Mouse (Mus musculus) ES-Bruce4 (cell line): ENCODE measurements around the gene Cntnap5c. TPM values are rescaled to one million over a fixed set of nuclear protein-coding genes. Genes with fewer than 3 reads are reported as not detected.

Experiments
- H3K27ac ChIP-seq: 2 replicates; pipeline ENCODE4 v1.5.1; 2012; ENCODE audit warnings: low read length, inconsistent platforms; ENCODE audit not compliant: insufficient read depth
- H3K27me3 ChIP-seq: 2 replicates; pipeline ENCODE4 v1.6.1; 2012; ENCODE audit warnings: mild to moderate bottlenecking, low read length, inconsistent platforms; ENCODE audit not compliant: control insufficient read depth, poor library complexity, insufficient read depth, severe bottlenecking
- H3K36me3 ChIP-seq: 2 replicates; pipeline ENCODE4 v1.6.1; 2012; ENCODE audit warnings: inconsistent platforms, mild to moderate bottlenecking, low read length, moderate library complexity; ENCODE audit not compliant: control insufficient read depth, poor library complexity, insufficient read depth, severe bottlenecking
- H3K4me1 ChIP-seq: one replicate; pipeline ENCODE4 v1.8.1; 2011; ENCODE audit warnings: low read length; ENCODE audit not compliant: control insufficient read depth, insufficient read depth
- H3K4me3 ChIP-seq: 2 replicates; pipeline ENCODE4 v1.5.1; 2011; ENCODE audit warnings: low read depth, mild to moderate bottlenecking, low read length
- H3K9ac ChIP-seq: 2 replicates; pipeline ENCODE4 v1.6.1; 2012; ENCODE audit warnings: low read depth, mild to moderate bottlenecking, inconsistent platforms; ENCODE audit not compliant: poor library complexity, severe bottlenecking
- H3K9me3 ChIP-seq: replicated peaks from 2 replicates; pipeline ENCODE4 v1.6.1; 2012; ENCODE audit warnings: mild to moderate bottlenecking, low read length, inconsistent platforms; ENCODE audit not compliant: control insufficient read depth, poor library complexity, insufficient read depth, severe bottlenecking
- CTCF ChIP-seq: IDR thresholded peaks from one replicate; pipeline ENCODE4 v1.8.1; 2011; ENCODE audit warnings: low read depth, low read length
- EP300 ChIP-seq: IDR thresholded peaks from 2 replicates; pipeline ENCODE4 v1.6.1; 2011; ENCODE audit warnings: low read depth, low read length; ENCODE audit not compliant: insufficient read depth
- POLR2A ChIP-seq: IDR thresholded peaks from one replicate; pipeline ENCODE4 v1.8.1; 2011; ENCODE audit warnings: low read length; ENCODE audit not compliant: insufficient read depth
- polyA plus RNA-seq: library from polyadenylated mRNA; stranded (reverse); fragments of >200 nt; gene quantifications from 2 replicates; pipeline ENCODE4 v1.2.4, GENCODE M21; 2011; ENCODE audit warnings: low read depth; ENCODE audit not compliant: missing spikeins, insufficient read depth, insufficient read length

Cntnap5c gene
- polyA plus RNA-seq, 1 experiment: not detected

DNA sequence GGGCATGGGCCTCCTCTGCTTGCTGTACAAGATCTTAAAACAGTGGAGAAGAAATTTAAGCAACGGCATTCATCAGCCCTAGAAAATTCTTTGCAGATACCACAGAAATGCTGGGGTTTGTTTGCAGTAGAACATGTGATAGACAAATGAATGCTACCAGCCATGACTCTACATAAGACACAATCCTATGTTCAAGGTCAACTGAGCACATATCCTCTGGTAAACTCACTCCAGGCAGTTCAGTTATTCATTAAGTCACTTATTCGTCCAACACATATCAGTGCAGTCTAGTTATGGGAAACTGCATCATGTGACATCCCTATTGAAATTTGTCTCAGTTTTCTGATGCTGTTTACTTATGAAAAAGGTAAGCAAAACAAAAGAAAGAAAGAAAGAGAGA is 229.7 kb downstream of the Cntnap5c start:
- Histone ChIP-seq H3K27me3 (no peaks in the 10 kb centered on the region), H3K36me3 (no peaks in the 10 kb centered on the region), H3K9ac (no peak overlapping the region), H3K4me1 (no peaks in the 10 kb centered on the region), H3K9me3 (no peaks in the 10 kb centered on the region), H3K27ac (no peak overlapping the region), H3K4me3 (no peak overlapping the region)
- TF ChIP-seq CTCF (no peak), EP300 (no peak), POLR2A (no peak)

DNA sequence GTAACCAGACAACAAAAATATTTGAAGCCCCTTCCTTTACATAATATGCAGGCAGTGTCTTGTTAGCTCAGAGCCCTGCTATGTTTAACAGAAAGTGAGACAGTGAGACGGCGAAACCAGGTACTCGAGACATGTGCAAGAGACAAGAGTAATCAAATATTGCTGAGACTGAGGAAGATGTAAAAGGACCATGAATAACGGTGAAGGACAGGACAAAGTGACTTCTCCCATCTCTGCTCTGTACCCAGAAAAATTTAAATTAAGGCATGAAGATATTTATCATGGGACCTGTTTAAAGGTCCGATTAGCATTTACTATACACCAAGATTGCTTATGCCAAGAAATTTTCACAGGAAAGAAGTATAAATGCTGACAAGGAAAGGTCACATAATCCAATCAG is 233.5 kb downstream of the Cntnap5c start:
- Histone ChIP-seq H3K9ac (no peak overlapping the region), H3K36me3 (no peaks in the 10 kb centered on the region), H3K9me3 (no peaks in the 10 kb centered on the region), H3K27me3 (no peaks in the 10 kb centered on the region), H3K4me1 (no peaks in the 10 kb centered on the region), H3K4me3 (no peak overlapping the region), H3K27ac (no peak overlapping the region)
- TF ChIP-seq EP300 (no peak), CTCF (no peak), POLR2A (no peak)

DNA sequence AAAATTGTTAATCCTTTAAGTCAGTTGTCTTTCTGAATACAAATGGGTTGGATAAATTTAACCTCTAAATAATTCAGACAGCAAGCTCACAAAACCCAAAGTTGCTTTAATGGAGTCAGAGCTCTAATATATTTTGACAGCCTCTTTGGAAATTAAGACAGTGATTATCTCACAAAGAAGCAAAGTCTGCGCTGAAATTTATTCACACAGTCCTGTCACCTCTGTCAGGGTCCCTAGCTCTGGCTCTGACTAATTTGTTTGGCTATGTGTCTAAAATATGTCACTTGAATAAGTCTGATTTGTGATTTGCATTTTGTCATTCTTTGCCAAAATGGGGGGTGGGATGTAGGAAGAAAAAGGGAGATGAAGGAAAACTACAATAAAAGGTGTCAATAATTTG is 234.0 kb downstream of the Cntnap5c start:
- H3K4me1 ChIP-seq: no peaks in the 10 kb centered on the region
- no peaks in the 10 kb centered on the region for H3K9me3 ChIP-seq
- TF ChIP-seq EP300 (no peak), POLR2A (no peak), CTCF (no peak)
- H3K4me3 ChIP-seq: no peak overlapping the region
- no peak overlapping the region for H3K9ac ChIP-seq
- no peak overlapping the region for H3K27ac ChIP-seq
- no peaks in the 10 kb centered on the region for H3K27me3 ChIP-seq
- no peaks in the 10 kb centered on the region for H3K36me3 ChIP-seq

DNA sequence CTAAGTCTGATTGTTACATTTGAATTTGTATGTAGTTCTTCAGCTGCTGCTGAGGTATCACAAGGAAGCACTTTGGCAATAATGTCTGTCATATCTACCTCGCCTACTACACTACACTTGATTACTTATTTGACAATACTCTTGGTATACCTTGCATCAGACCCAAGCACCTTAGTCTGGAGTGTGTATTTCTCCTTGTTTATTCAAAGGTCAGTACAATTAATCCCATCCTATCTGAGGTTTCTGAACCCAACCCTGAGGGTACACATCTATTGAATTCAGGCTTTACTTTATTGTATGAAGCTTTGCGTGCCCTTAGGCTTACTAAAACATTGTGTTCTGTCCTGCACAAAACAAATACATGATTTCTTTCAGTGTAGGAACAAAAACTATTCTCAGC is 235.1 kb downstream of the Cntnap5c start:
- H3K36me3 ChIP-seq: no peaks in the 10 kb centered on the region
- no peak overlapping the region for H3K9ac ChIP-seq
- H3K4me3 ChIP-seq: no peak overlapping the region
- no peak overlapping the region for H3K27ac ChIP-seq
- no peaks in the 10 kb centered on the region for H3K4me1 ChIP-seq
- TF ChIP-seq POLR2A (no peak), CTCF (no peak), EP300 (no peak)
- no peaks in the 10 kb centered on the region for H3K9me3 ChIP-seq
- H3K27me3 ChIP-seq: no peaks in the 10 kb centered on the region

DNA sequence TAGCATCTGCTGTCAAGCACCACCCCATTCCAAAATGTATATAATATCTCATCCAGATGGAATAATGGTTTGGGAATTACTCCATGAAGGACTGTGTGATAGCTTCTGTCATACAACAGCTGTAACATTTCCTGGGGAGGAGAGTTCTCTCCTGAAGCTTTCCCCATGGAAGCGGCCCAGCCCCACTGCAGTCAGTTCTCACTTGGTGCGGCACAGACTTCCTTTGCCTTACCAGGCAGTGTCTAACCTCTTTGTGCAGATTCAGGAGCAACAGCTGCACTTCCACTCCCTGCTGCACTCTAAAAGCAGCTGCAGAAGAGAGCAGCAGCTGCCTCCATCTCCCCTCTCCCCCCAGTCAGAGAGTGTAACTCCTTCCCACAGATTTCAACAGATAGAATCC is 271.8 kb downstream of the Cntnap5c start:
- H3K9ac ChIP-seq: no peak overlapping the region
- H3K27ac ChIP-seq: no peak overlapping the region
- no peaks in the 10 kb centered on the region for H3K4me1 ChIP-seq
- H3K4me3 ChIP-seq: no peak overlapping the region
- TF ChIP-seq POLR2A (no peak), EP300 (no peak), CTCF (no peak)
- no peaks in the 10 kb centered on the region for H3K27me3 ChIP-seq
- H3K36me3 ChIP-seq: no peaks in the 10 kb centered on the region
- H3K9me3 ChIP-seq: no peaks in the 10 kb centered on the region

DNA sequence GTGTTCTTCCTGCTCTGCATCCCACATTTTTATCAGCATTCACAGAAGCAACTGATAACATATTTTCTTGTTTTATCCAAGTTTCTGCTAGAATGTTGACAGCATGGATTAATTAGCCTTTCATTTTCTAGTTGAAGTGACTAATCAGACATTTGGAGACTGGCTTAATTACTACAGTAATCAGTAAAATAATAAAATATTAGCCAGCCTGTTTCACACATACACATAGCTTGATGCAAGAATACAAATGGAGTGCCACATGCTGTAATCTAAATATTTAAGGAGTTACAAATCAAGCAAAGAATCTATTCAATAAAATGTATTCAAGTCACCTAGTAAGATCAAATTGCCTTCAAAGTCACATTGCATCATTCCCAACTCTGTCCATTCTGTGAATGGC is 275.8 kb downstream of the Cntnap5c start:
- no peak overlapping the region for H3K4me3 ChIP-seq
- H3K27ac ChIP-seq: no peak overlapping the region
- no peak overlapping the region for H3K9ac ChIP-seq
- no peak for TF ChIP-seq POLR2A
- TF ChIP-seq CTCF: no peak
- no peak for TF ChIP-seq EP300
- H3K4me1 ChIP-seq: no peaks in the 10 kb centered on the region
- no peaks in the 10 kb centered on the region for H3K36me3 ChIP-seq
- H3K9me3 ChIP-seq: no peaks in the 10 kb centered on the region
- H3K27me3 ChIP-seq: no peaks in the 10 kb centered on the region

DNA sequence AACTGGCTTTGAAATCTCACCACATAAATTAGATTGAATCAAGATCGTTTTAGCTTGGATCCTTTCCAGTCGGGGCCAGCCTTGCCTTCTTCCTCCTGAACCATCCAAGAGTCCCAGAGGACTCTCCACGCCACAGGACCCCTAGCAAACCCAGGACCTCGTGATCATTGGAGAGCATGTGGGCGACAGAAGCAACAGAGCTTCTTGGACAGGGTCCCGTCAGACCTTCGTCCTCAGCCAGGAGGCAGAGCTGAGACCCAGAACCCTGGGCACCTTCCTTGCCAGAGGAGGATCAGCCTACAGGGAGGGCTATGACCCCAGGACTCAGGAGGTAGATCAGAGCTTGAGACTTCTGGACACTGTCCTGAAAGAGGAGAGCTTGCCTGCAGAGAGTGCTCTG is 300.5 kb downstream of the Cntnap5c start:
- H3K27me3 ChIP-seq: no peaks in the 10 kb centered on the region
- no peak overlapping the region for H3K4me3 ChIP-seq
- no peaks in the 10 kb centered on the region for H3K36me3 ChIP-seq
- no peak overlapping the region for H3K27ac ChIP-seq
- H3K4me1 ChIP-seq: no peaks in the 10 kb centered on the region
- no peak overlapping the region for H3K9ac ChIP-seq
- no peaks in the 10 kb centered on the region for H3K9me3 ChIP-seq
- no peak for TF ChIP-seq POLR2A
- TF ChIP-seq EP300: no peak
- TF ChIP-seq CTCF: no peak
